Mouse (Mus musculus) ES-E14 (cell line): ENCODE results near the gene Igtp.

Experiments
- CHD2 ChIP-seq: IDR thresholded peaks from 2 replicates; pipeline ENCODE4 v1.6.1; 2014; ENCODE audit warnings: mild to moderate bottlenecking, low read depth, low read length, inconsistent platforms
- MAFK ChIP-seq: IDR thresholded peaks from 2 replicates; pipeline ENCODE4 v1.6.1; 2014; ENCODE audit warnings: mild to moderate bottlenecking, low read depth, low read length, inconsistent platforms; ENCODE audit not compliant: insufficient read depth
- ZC3H11A ChIP-seq: IDR thresholded peaks from 2 replicates; pipeline ENCODE4 v1.6.1; 2012; ENCODE audit warnings: low read depth, mild to moderate bottlenecking, inconsistent platforms, low read length, borderline replicate concordance
- ZNF384 ChIP-seq: IDR thresholded peaks from 2 replicates; pipeline ENCODE4 v1.6.1; 2012; ENCODE audit warnings: low read depth, low read length, inconsistent platforms

- TF ChIP-seq CHD2 (no peak), MAFK (no peak), ZNF384 (no peak), ZC3H11A (no peak)
These were observed 39.8 kb downstream of the Igtp start for GRCm38 (mm10) chr11:58238840-58239791.
